Mouse (Mus musculus) hindbrain, postnatal 0 days (tissue): ENCODE data around the gene 6430571L13Rik. TPM values are rescaled to one million over a fixed set of nuclear protein-coding genes. Genes with fewer than 3 reads are reported as not detected.
A peak's percentile ranks its signal among the peaks of the same experiment; 100 is the strongest.

ENCODE experiments used
- ATAC-seq: fragments of 200-750 bp; cut with Nextera tagmentation; 2 replicates; pipeline ENCODE4 v1.8.0; 2017; ENCODE audit warnings: mild to moderate bottlenecking, moderate TSS enrichment, moderate library complexity
- DNase-seq: peaks from one replicate; pipeline ENCODE4 v3.0.0-alpha.2; 2015; ENCODE audit warnings: low spot score
- H3K27ac ChIP-seq: fragments of 300-500 bp; sonication (generic); 2 replicates; pipeline ENCODE4 v1.5.1; 2014; ENCODE audit warnings: mild to moderate bottlenecking
- H3K27me3 ChIP-seq: fragments of 300-500 bp; sonication (generic); 2 replicates; pipeline ENCODE4 v1.6.1; 2014; ENCODE audit warnings: low read length, mixed read lengths; ENCODE audit not compliant: insufficient read depth
- H3K36me3 ChIP-seq: fragments of 300-500 bp; sonication (generic); 2 replicates; pipeline ENCODE4 v1.6.1; 2014; ENCODE audit warnings: low read length, mixed read lengths; ENCODE audit not compliant: insufficient read depth
- H3K4me1 ChIP-seq: fragments of 300-500 bp; sonication (generic); 2 replicates; pipeline ENCODE4 v1.6.1; 2014; ENCODE audit warnings: antibody characterized with exemption, low read length, mixed read lengths; ENCODE audit not compliant: insufficient read depth
- H3K4me2 ChIP-seq: fragments of 300-500 bp; sonication (generic); 2 replicates; pipeline ENCODE4 v1.6.1; 2014; ENCODE audit warnings: low read depth, mild to moderate bottlenecking, low read length, moderate library complexity, mixed read lengths
- H3K4me3 ChIP-seq: fragments of 300-500 bp; sonication (generic); 2 replicates; pipeline ENCODE4 v1.5.1; 2014; ENCODE audit warnings: low read length
- H3K9ac ChIP-seq: fragments of 300-500 bp; sonication (generic); replicated peaks from 2 replicates; pipeline ENCODE4 v1.6.1; 2014; ENCODE audit warnings: mild to moderate bottlenecking, low read length, moderate library complexity, mixed read lengths
- H3K9me3 ChIP-seq: fragments of 300-500 bp; sonication (generic); 2 replicates; pipeline ENCODE4 v1.6.1; 2016; ENCODE audit warnings: low read length, mixed read lengths
- CTCF ChIP-seq: IDR thresholded peaks from 2 replicates; pipeline ENCODE4 v1.5.1; 2016; ENCODE audit warnings: antibody characterized with exemption, control low read depth, low read depth
- WGBS: fragments of 180-500 bp; shearing (Covaris S2); extraction: QIAGEN DNeasy Blood & Tissue Kit; methylation state at CpG from one replicate; pipeline ENCODE4 v1.1.7; 2014; 5-methylcytosine and 5-hydroxymethylcytosine counted together
- polyA plus RNA-seq: library from polyadenylated mRNA; unstranded; fragments of >200 nt; fragmentation: Nextera tagmentation; extraction: Ambion mirVana; gene quantifications from 2 replicates; pipeline ENCODE4 v1.2.1, GENCODE M21; 2015
- total RNA-seq: library from RNA; depleted of rRNA; stranded (reverse); fragments of >200 nt; gene quantifications from 2 replicates; pipeline ENCODE4 v1.2.3, GENCODE M21; 2014

6430571L13Rik gene
- total and polyA plus RNA-seq, 2 experiments from 2014 or later = 11.2 to 12.5 TPM

- Histone ChIP-seq H3K27me3 (no peaks in the 10 kb centered on the region), H3K36me3 (no peaks in the 10 kb centered on the region), H3K9me3 (no peaks in the 10 kb centered on the region), H3K4me3 (no peak overlapping the region), H3K4me2 (no peak overlapping the region), H3K4me1 (no peaks in the 10 kb centered on the region), H3K9ac (no peak overlapping the region), H3K27ac (no peak overlapping the region)
- DNase-seq (peak; percentile 41), ATAC-seq (peak; percentile 36; the same call in 1 of the 2 replicates)
- TF ChIP-seq CTCF = no peak
- WGBS = 6% methylated on average over 3 of the region's 3 CpGs
Measured at GRCm38 (mm10) chr9:107360989-107361388, 20.6 kb downstream of the 6430571L13Rik start.

GRCm38 (mm10) chr9:107366644-107367043 lies 26.2 kb downstream of the 6430571L13Rik start:
- H3K4me2 ChIP-seq = no peak overlapping the region
- no peaks in the 10 kb centered on the region for H3K36me3 ChIP-seq
- peak; percentile 96 for TF ChIP-seq CTCF
- peak; percentile 48; the same call in 1 of the 2 replicates for ATAC-seq
- H3K4me1 ChIP-seq = no peaks in the 10 kb centered on the region
- DNase-seq = peak; percentile 77
- H3K27me3 ChIP-seq = no peaks in the 10 kb centered on the region
- no peak overlapping the region for H3K4me3 ChIP-seq
- no peak overlapping the region for H3K27ac ChIP-seq
- no peaks in the 10 kb centered on the region for H3K9me3 ChIP-seq
- no peak overlapping the region for H3K9ac ChIP-seq
- WGBS = 9% methylated on average over 3 of the region's 3 CpGs

GRCm38 (mm10) chr9:107368302-107368701 lies 27.9 kb downstream of the 6430571L13Rik start:
- Histone ChIP-seq H3K4me3 (no peak overlapping the region), H3K36me3 (no peaks in the 10 kb centered on the region), H3K27ac (no peak overlapping the region), H3K9ac (no peak overlapping the region), H3K9me3 (no peaks in the 10 kb centered on the region), H3K4me1 (no peaks in the 10 kb centered on the region), H3K4me2 (no peak overlapping the region), H3K27me3 (no peaks in the 10 kb centered on the region)
- DNase-seq = no peak
- TF ChIP-seq CTCF = no peak
- 92% methylated on average over 1 of the region's 1 CpGs for WGBS
- ATAC-seq = no peak

GRCm38 (mm10) chr9:107369270-107370105 lies 29.1 kb downstream of the 6430571L13Rik start:
- no peak for DNase-seq
- H3K4me3 ChIP-seq = no peak overlapping the region
- H3K4me1 ChIP-seq = no peaks in the 10 kb centered on the region
- no peaks in the 10 kb centered on the region for H3K36me3 ChIP-seq
- no peak overlapping the region for H3K4me2 ChIP-seq
- no peak overlapping the region for H3K9ac ChIP-seq
- H3K27ac ChIP-seq = no peak overlapping the region
- no peak for ATAC-seq
- TF ChIP-seq CTCF = no peak
- H3K27me3 ChIP-seq = no peaks in the 10 kb centered on the region
- 37% methylated on average over 10 of the region's 10 CpGs for WGBS
- H3K9me3 ChIP-seq = no peaks in the 10 kb centered on the region

- Histone ChIP-seq H3K4me2 (no peak overlapping the region), H3K27ac (no peak overlapping the region), H3K4me1 (no peaks in the 10 kb centered on the region), H3K27me3 (no peaks in the 10 kb centered on the region), H3K36me3 (no peaks in the 10 kb centered on the region), H3K4me3 (no peak overlapping the region), H3K9ac (no peak overlapping the region), H3K9me3 (no peaks in the 10 kb centered on the region)
- WGBS = 9% methylated on average over 4 of the region's 4 CpGs
- ATAC-seq (no peak), DNase-seq (no peak)
- TF ChIP-seq CTCF = no peak
Measured at GRCm38 (mm10) chr9:107370106-107370463, 29.7 kb downstream of the 6430571L13Rik start.

GRCm38 (mm10) chr9:107372441-107372840 lies 32.0 kb downstream of the 6430571L13Rik start:
- Histone ChIP-seq H3K27ac (no peak overlapping the region), H3K9me3 (no peaks in the 10 kb centered on the region), H3K4me1 (no peaks in the 10 kb centered on the region), H3K27me3 (no peaks in the 10 kb centered on the region), H3K36me3 (no peaks in the 10 kb centered on the region), H3K4me2 (no peak overlapping the region), H3K4me3 (no peak overlapping the region), H3K9ac (no peak overlapping the region)
- DNase-seq (no peak), ATAC-seq (0 out of 2 replicates have a peak, but pooled peaks have one; percentile 14)
- TF ChIP-seq CTCF = no peak
- 51% methylated on average over 4 of the region's 4 CpGs for WGBS

- Histone ChIP-seq H3K9ac (no peak overlapping the region), H3K4me3 (no peak overlapping the region), H3K4me2 (no peak overlapping the region), H3K27me3 (no peaks in the 10 kb centered on the region), H3K4me1 (0 out of 2 replicates have a peak, but pooled peaks cover 11% of the 10 kb centered on the region), H3K9me3 (no peaks in the 10 kb centered on the region), H3K36me3 (no peaks in the 10 kb centered on the region), H3K27ac (no peak overlapping the region)
- WGBS = 15% methylated on average over 8 of the region's 8 CpGs
- ATAC-seq (no peak), DNase-seq (peak; percentile 37)
- peak; percentile 51 for TF ChIP-seq CTCF
Measured at GRCm38 (mm10) chr9:107374623-107375022, 34.2 kb downstream of the 6430571L13Rik start.
